Mouse (Mus musculus) liver, embryonic 14.5 days (tissue): ENCODE measurements around the gene Pfas. TPM values are rescaled to one million over a fixed set of nuclear protein-coding genes. Genes with fewer than 3 reads are reported as not detected.
"Not testable (repeated sequence)": the region's sequence is repeated elsewhere in the genome, so short reads cannot be mapped to it uniquely, and the experiment has no call there.

ENCODE experiments used
- ATAC-seq: fragments of 200-750 bp; cut with Nextera tagmentation; 2 replicates; pipeline ENCODE4 v1.8.0; 2017; ENCODE audit warnings: moderate number of reproducible peaks, mild to moderate bottlenecking, moderate library complexity; ENCODE audit not compliant: insufficient read depth
- DNase-seq, 3 experiments: peaks; one replicate each; pipeline ENCODE4 v3.0.0-alpha.2; 2012 to 2013; ENCODE audit warnings: low read depth in 3 of 3, low spot score in 3 of 3
- H3K27ac ChIP-seq: fragments of 300-500 bp; sonication (generic); 2 replicates; pipeline ENCODE4 v1.5.1; 2014; ENCODE audit warnings: moderate library complexity, mild to moderate bottlenecking, control low read depth, inconsistent platforms
- H3K27me3 ChIP-seq: fragments of 300-500 bp; sonication (generic); 2 replicates; pipeline ENCODE4 v1.6.1; 2014; ENCODE audit warnings: mild to moderate bottlenecking, low read length, moderate library complexity; ENCODE audit not compliant: control insufficient read depth, insufficient read depth
- H3K36me3 ChIP-seq: fragments of 300-500 bp; sonication (generic); replicated peaks from 2 replicates; pipeline ENCODE4 v1.6.1; 2014; ENCODE audit warnings: low read depth; ENCODE audit not compliant: control insufficient read depth, insufficient read depth
- H3K4me1 ChIP-seq, 2 experiments: fragments of 200-500 bp in 1 of 2; fragments of 300-500 bp in 1 of 2; sonication (generic) in 1 of 2; replicated peaks; 2 replicates each; pipeline ENCODE4 v1.6.1; 2012 to 2014; ENCODE audit warnings: antibody characterized with exemption in 1 of 2, inconsistent platforms in 1 of 2, low read length in 1 of 2; ENCODE audit not compliant: control insufficient read depth in 2 of 2, insufficient read depth in 2 of 2
- H3K4me2 ChIP-seq: fragments of 300-500 bp; sonication (generic); 2 replicates; pipeline ENCODE4 v1.6.1; 2014; ENCODE audit warnings: low read depth, mild to moderate bottlenecking, control low read depth, moderate library complexity
- H3K4me3 ChIP-seq, 2 experiments: fragments of 200-500 bp in 1 of 2; fragments of 300-500 bp in 1 of 2; sonication (generic) in 1 of 2; 2 replicates each; pipeline ENCODE4 v1.5.1; 2012 to 2014; ENCODE audit warnings: low read depth in 2 of 2, low read length in 2 of 2, mild to moderate bottlenecking in 2 of 2, control low read depth in 1 of 2, inconsistent platforms in 1 of 2, moderate library complexity in 1 of 2; ENCODE audit not compliant: insufficient read depth in 1 of 2
- H3K9ac ChIP-seq: fragments of 300-500 bp; sonication (generic); replicated peaks from 2 replicates; pipeline ENCODE4 v1.6.1; 2014; ENCODE audit warnings: mild to moderate bottlenecking, control low read depth, moderate library complexity
- H3K9me3 ChIP-seq: fragments of 300-500 bp; sonication (generic); 2 replicates; pipeline ENCODE4 v1.6.1; 2016; ENCODE audit warnings: low read length, mixed read lengths; ENCODE audit not compliant: control insufficient read depth
- CTCF ChIP-seq: IDR thresholded peaks from 2 replicates; pipeline ENCODE4 v1.5.1; 2016; ENCODE audit warnings: antibody characterized with exemption, low read depth, control low read depth
- EP300 ChIP-seq: IDR thresholded peaks from 2 replicates; pipeline ENCODE4 v1.6.1; 2016; ENCODE audit warnings: antibody characterized with exemption, low read depth
- WGBS: fragments of 180-500 bp; shearing (Covaris S2); extraction: QIAGEN DNeasy Blood & Tissue Kit; methylation state at CpG from one replicate; pipeline ENCODE4 v1.1.7; 2014; ENCODE audit not compliant: insufficient replicate concordance; 5-methylcytosine and 5-hydroxymethylcytosine counted together
- polyA plus RNA-seq, 2 experiments: library from polyadenylated mRNA; depleted of rRNA in 1 of 2; stranded (reverse) in 1 of 2; unstranded in 1 of 2; fragments of >200 nt; fragmentation: Nextera tagmentation in 1 of 2; extraction: Ambion mirVana in 1 of 2; gene quantifications; 2 replicates each; pipeline versions ENCODE4 v1.2.1 to v1.2.3; 2012 to 2014

Pfas gene
- polyA plus RNA-seq, 2 experiments: 11.4 to 15.1 TPM

- WGBS: 68% methylated on average over 4 of the region's 4 CpGs
- DNase-seq (no peak), ATAC-seq (no peak)
- Histone ChIP-seq H3K27ac (no peak overlapping the region), H3K9ac (no peak overlapping the region), H3K4me2 (no peak overlapping the region), H3K4me3 (no peak overlapping the region), H3K27me3 (no peaks in the 10 kb centered on the region), H3K9me3 (no peaks in the 10 kb centered on the region), H3K4me1 (no peaks in the 10 kb centered on the region), H3K36me3 (no peaks in the 10 kb centered on the region)
- TF ChIP-seq CTCF (no peak), EP300 (no peak)
Observed at GRCm38 (mm10) chr11:68946001-68946400, 62.3 kb downstream of the Pfas start.

DNA sequence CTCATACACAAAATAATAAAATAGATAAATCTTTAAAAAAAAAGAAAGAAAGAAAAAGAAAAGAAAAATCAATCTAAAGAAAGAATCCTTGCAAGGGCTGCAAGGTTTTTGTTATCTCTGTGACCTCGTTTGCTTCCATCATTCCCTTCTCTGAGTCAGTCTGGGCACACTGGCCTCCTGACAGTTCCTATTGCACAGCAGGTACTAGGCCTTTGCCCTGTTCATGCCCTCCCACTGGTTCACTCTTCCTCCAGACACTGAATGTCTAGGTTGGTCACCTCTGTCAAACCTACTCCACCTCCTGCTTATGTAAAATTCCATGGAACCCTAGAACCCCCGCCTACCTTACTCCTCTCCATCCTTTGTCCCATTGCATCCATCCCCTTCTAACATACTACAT, 63.0 kb downstream of the Pfas start:
- TF ChIP-seq CTCF (no peak), EP300 (no peak)
- Histone ChIP-seq H3K36me3 (no peaks in the 10 kb centered on the region), H3K27ac (no peak overlapping the region), H3K9me3 (no peaks in the 10 kb centered on the region), H3K9ac (no peak overlapping the region), H3K4me3 (no peak overlapping the region), H3K27me3 (no peaks in the 10 kb centered on the region), H3K4me1 (peaks cover 0 to 2% of the 10 kb centered on the region in 2 experiments; a peak in 2 of 4 replicates), H3K4me2 (no peak overlapping the region)
- WGBS: 39% methylated on average over 2 of the region's 2 CpGs
- DNase-seq (no peak), ATAC-seq (no peak)

- Histone ChIP-seq H3K4me2 (no peak overlapping the region), H3K36me3 (no peaks in the 10 kb centered on the region), H3K4me3 (no peak overlapping the region), H3K9ac (no peak overlapping the region), H3K27ac (no peak overlapping the region), H3K9me3 (no peaks in the 10 kb centered on the region), H3K27me3 (no peaks in the 10 kb centered on the region), H3K4me1 (peaks cover 0 to 2% of the 10 kb centered on the region in 2 experiments; a peak in 2 of 4 replicates)
- ATAC-seq (no peak), DNase-seq (no peak)
- 61% methylated on average over 8 of the region's 8 CpGs for WGBS
- TF ChIP-seq EP300 (no peak), CTCF (no peak)
Observed at GRCm38 (mm10) chr11:68942731-68943130, 65.5 kb downstream of the Pfas start.

GRCm38 (mm10) chr11:68940516-68940915, 67.7 kb downstream of the Pfas start:
- Histone ChIP-seq H3K27me3 (no peaks in the 10 kb centered on the region), H3K4me3 (peak overlapping the region in 1 of 2 experiments; percentile 45; a peak in 2 of 4 replicates), H3K4me1 (peaks cover 0 to 2% of the 10 kb centered on the region in 2 experiments; a peak in 2 of 4 replicates), H3K9ac (peak overlapping the region; percentile 28), H3K4me2 (peak overlapping the region; percentile 64), H3K27ac (no peak overlapping the region), H3K9me3 (no peaks in the 10 kb centered on the region), H3K36me3 (no peaks in the 10 kb centered on the region)
- 54% methylated on average over 4 of the region's 4 CpGs for WGBS
- no peak for TF ChIP-seq EP300
- TF ChIP-seq CTCF: no peak
- no peak for ATAC-seq
- DNase-seq: no peak

DNA sequence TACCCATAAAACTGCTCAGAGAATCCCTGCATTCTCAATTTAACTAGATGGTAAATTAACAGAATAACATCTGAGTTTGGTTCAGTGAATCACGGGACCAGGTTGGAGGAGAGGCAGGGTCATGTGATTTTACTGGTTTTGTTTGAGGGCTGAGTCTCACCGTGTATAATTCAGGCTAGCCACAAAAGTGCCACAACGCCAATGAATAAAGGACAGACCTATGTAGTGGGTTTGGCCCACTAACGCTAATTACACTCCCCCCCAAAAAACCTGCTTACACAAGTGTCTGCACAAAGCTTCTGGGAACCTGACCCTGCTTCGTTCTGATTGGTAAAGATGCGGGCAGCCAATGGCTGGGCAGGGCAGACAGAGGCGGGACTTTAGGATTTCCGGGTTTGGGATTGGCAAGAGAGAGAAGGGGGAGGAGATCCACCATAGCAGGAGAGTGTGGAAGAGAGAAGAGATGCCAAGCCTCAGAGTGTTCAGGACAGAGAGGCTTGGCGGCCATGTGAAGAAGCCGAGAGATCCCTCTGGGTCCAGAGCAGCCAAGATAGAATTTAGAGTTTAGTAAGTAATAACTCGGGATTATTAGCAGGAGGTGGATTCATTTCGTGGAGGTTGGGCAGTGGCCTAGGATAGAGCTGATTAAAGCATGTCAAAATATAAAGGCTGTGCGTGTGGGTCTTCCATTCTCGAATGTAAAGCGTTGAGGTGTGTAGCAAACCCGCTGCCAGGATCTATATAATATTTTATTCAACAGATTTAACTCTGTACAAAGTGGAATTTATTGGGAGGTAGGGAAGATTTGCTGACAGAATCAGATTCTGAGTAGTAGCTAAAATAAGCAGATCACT, 68.6 kb downstream of the Pfas start:
- ATAC-seq (peak; percentile 97), DNase-seq (peak; percentile 71 to 78 (median 78))
- Histone ChIP-seq H3K9ac (peak overlapping the region; percentile 28), H3K4me2 (peak overlapping the region; percentile 64), H3K4me3 (peak overlapping the region; percentile 45 to 63), H3K36me3 (no peaks in the 10 kb centered on the region), H3K9me3 (no peaks in the 10 kb centered on the region), H3K27ac (no peak overlapping the region), H3K27me3 (no peaks in the 10 kb centered on the region), H3K4me1 (peaks cover 0 to 2% of the 10 kb centered on the region in 2 experiments; a peak in 2 of 4 replicates)
- 5% methylated on average over 16 of the region's 16 CpGs for WGBS
- TF ChIP-seq EP300 (no peak), CTCF (no peak)

- H3K9me3 ChIP-seq, DNase-seq, H3K4me3 ChIP-seq, H3K36me3 ChIP-seq, H3K9ac ChIP-seq, H3K4me1 ChIP-seq, H3K27me3 ChIP-seq, H3K4me2 ChIP-seq, ATAC-seq, H3K27ac ChIP-seq: not testable (repeated sequence)
- 68% methylated on average over 4 of the region's 4 CpGs for WGBS
Observed at GRCm38 (mm10) chr11:68936951-68937350, 71.3 kb downstream of the Pfas start.
